Mouse (Mus musculus) embryonic facial prominence, embryonic 12.5 days (tissue): ENCODE results near the gene Stard7. TPM values are rescaled to one million over a fixed set of nuclear protein-coding genes. Genes with fewer than 3 reads are reported as not detected.
A peak's percentile ranks its signal among the peaks of the same experiment; 100 is the strongest.
"Not testable (repeated sequence)": the region's sequence is repeated elsewhere in the genome, so short reads cannot be mapped to it uniquely, and the experiment has no call there.

ENCODE experiments used
- ATAC-seq: fragments of 200-750 bp; cut with Nextera tagmentation; 2 replicates; pipeline ENCODE4 v1.8.0; 2017; ENCODE audit not compliant: insufficient number of reproducible peaks, insufficient read depth, low FRiP score, low TSS enrichment
- H3K27ac ChIP-seq: fragments of 300-500 bp; sonication (generic); 2 replicates; pipeline ENCODE4 v1.5.1; 2016; ENCODE audit warnings: mild to moderate bottlenecking
- H3K27me3 ChIP-seq: fragments of 300-500 bp; sonication (generic); 2 replicates; pipeline ENCODE4 v1.6.1; 2016; ENCODE audit warnings: mild to moderate bottlenecking, moderate library complexity
- H3K36me3 ChIP-seq: fragments of 300-500 bp; sonication (generic); 2 replicates; pipeline ENCODE4 v1.6.1; 2016; ENCODE audit warnings: mild to moderate bottlenecking
- H3K4me1 ChIP-seq: fragments of 300-500 bp; sonication (generic); 2 replicates; pipeline ENCODE4 v1.6.1; 2016
- H3K4me2 ChIP-seq: fragments of 300-500 bp; sonication (generic); replicated peaks from 2 replicates; pipeline ENCODE4 v1.6.1; 2016; ENCODE audit warnings: mild to moderate bottlenecking, moderate library complexity
- H3K4me3 ChIP-seq: fragments of 300-500 bp; sonication (generic); 2 replicates; pipeline ENCODE4 v1.5.1; 2016; ENCODE audit warnings: mild to moderate bottlenecking
- H3K9ac ChIP-seq: fragments of 300-500 bp; sonication (generic); 2 replicates; pipeline ENCODE4 v1.6.1; 2016; ENCODE audit warnings: mild to moderate bottlenecking, moderate library complexity
- H3K9me3 ChIP-seq: fragments of 300-500 bp; sonication (generic); 2 replicates; pipeline ENCODE4 v1.6.1; 2016; ENCODE audit warnings: mild to moderate bottlenecking, moderate library complexity
- WGBS: fragments of 180-500 bp; shearing (Covaris S2); methylation state at CpG from one replicate; pipeline ENCODE4 v1.1.7; 2016; 5-methylcytosine and 5-hydroxymethylcytosine counted together
- polyA plus RNA-seq: library from polyadenylated mRNA; unstranded; fragments of >200 nt; fragmentation: Nextera tagmentation; extraction: Ambion mirVana; gene quantifications from 2 replicates; pipeline ENCODE4 v1.2.1, GENCODE M21; 2016

Gene Stard7
- polyA plus RNA-seq, 1 experiment from 2014 or later: 87.3 TPM

DNA sequence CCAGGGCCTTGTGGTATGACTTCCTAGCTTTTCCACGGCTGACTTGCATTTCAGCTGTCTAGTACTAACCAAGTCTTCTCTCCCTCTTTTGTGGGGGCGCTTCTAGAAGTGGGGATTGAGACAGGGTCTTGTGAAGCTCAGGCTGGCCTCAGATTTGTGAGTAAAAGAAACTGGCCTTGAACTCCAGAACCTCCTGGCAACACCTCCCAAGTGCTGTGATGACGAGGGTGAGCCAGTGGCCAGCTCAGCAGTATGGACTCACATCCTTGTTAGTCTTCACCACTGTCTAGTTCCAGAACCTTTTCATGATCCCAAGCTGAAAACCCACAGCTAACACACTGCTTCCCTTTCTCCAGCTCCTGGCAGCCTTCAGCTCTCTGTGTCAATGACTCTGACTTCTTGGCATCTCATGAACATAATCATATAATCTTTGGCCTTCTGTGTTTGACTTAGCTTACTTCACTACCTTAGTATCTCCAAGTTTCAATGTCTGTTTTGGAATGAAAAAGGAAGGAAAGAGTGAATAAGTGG is 15.3 kb upstream of the Stard7 start:
- Histone ChIP-seq H3K4me1 (no peaks in the 10 kb centered on the region), H3K27ac (no peak overlapping the region), H3K27me3 (no peaks in the 10 kb centered on the region), H3K9ac (no peak overlapping the region), H3K4me3 (no peak overlapping the region), H3K9me3 (no peaks in the 10 kb centered on the region), H3K4me2 (no peak overlapping the region), H3K36me3 (peaks cover 44% of the 10 kb centered on the region)
- WGBS: 78% methylated on average over 3 of the region's 3 CpGs
- no peak for ATAC-seq

DNA sequence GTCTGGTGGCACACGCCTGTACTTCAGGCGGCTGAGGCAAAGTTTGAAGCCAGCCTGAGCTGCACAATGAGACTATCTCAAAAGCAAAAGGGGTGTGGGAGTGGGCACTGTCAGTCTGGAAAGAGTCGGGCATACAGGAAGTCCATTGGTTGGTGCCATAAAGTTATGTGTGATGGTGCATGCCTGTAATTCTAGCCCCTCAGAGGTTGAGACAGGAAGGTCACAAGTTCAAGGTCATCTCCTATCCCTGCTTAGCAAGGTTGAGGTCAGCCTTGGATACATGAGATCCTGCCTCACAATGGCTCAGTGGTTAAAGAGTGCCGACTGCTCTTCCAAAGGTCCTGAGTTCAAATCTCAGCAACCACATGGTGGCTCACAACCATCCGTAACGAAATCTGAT is 14.7 kb upstream of the Stard7 start:
- Histone ChIP-seq H3K4me1 (no peaks in the 10 kb centered on the region), H3K27me3 (no peaks in the 10 kb centered on the region), H3K4me2 (no peak overlapping the region), H3K27ac (no peak overlapping the region), H3K9ac (no peak overlapping the region), H3K4me3 (no peak overlapping the region), H3K9me3 (no peaks in the 10 kb centered on the region), H3K36me3 (peaks cover 42% of the 10 kb centered on the region)
- WGBS: 79% methylated on average over 6 of the region's 6 CpGs
- ATAC-seq: no peak

DNA sequence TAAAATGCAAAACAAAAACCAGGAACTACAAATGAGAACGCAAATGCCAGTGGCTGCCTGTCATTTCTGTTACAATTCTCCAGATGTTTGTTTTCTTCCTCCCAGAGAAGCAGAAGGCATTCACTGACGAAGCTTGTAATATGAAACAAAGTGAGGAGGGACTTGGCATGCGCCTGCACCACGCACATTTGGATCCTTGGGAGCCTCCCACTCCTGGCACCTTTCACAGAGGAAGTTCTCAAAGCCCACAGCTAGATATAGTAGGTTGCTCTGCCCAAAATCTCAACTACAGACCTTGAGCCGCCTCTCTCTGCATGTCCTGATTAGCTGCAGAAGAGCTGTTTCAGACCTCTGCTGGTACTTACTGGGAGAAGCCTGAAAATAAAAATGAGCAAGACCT is 10.7 kb upstream of the Stard7 start:
- 80% methylated on average over 5 of the region's 5 CpGs for WGBS
- Histone ChIP-seq H3K9ac (no peak overlapping the region), H3K4me1 (no peaks in the 10 kb centered on the region), H3K27ac (no peak overlapping the region), H3K4me3 (no peak overlapping the region), H3K36me3 (peaks cover 38% of the 10 kb centered on the region), H3K9me3 (no peaks in the 10 kb centered on the region), H3K27me3 (no peaks in the 10 kb centered on the region), H3K4me2 (no peak overlapping the region)
- no peak for ATAC-seq

DNA sequence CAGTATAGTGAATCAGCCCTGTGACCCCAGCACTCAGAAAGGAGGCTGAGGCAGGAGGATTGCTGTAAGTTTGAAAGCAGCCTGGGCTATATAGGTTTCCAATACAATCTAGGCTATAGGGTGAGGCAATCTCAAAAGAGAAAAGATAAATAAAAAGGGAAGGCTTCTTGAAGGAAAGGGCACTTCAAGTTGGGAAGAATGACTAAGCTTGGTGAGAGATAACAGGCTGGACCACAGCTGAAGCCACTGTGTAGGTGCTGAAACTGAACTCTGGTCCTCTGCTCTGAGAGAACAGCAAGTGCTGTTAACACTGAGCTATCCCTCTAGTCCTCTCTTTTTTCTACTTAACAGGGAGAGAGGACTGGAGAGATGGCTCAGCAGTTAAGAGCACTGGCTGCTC is 7.5 kb upstream of the Stard7 start:
- Histone ChIP-seq H3K4me3 (no peak overlapping the region), H3K27me3 (no peaks in the 10 kb centered on the region)

DNA sequence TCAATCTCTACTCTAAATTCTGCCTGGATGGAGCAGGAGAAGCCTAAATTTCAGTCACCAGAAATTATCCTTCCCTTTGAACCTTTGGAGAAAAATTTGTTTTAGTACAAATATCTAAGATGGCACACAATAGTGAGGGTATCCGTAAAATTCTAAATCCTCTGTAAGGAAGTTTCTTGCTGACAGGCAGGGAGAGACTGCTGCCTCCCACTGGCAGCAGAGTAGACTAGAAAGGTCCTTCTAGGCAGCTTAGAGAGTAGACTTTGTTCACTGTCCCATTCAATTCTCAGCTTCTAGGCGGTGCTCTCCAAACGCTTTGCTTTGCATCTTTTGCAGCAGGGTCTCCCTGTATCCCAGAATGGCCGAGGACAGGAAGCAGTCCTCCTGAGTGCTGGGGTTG is 2.2 kb upstream of the Stard7 start:
- Histone ChIP-seq H3K4me3 (no peak overlapping the region), H3K4me2 (no peak overlapping the region), H3K9me3 (no peaks in the 10 kb centered on the region), H3K36me3 (no peaks in the 10 kb centered on the region), H3K27me3 (no peaks in the 10 kb centered on the region), H3K4me1 (peaks cover 6% of the 10 kb centered on the region; the same call in 1 of the 2 replicates), H3K9ac (no peak overlapping the region), H3K27ac (no peak overlapping the region)
- 33% methylated on average over 4 of the region's 4 CpGs for WGBS
- no peak for ATAC-seq

More for the DNA sequence above, 7.5 kb upstream of the Stard7 start:
- Histone ChIP-seq H3K9me3 (no peaks in the 10 kb centered on the region), H3K36me3 (peaks cover 22% of the 10 kb centered on the region), H3K4me2 (no peak overlapping the region), H3K4me1 (no peaks in the 10 kb centered on the region), H3K27ac (no peak overlapping the region), H3K9ac (no peak overlapping the region)
- ATAC-seq: no peak

DNA sequence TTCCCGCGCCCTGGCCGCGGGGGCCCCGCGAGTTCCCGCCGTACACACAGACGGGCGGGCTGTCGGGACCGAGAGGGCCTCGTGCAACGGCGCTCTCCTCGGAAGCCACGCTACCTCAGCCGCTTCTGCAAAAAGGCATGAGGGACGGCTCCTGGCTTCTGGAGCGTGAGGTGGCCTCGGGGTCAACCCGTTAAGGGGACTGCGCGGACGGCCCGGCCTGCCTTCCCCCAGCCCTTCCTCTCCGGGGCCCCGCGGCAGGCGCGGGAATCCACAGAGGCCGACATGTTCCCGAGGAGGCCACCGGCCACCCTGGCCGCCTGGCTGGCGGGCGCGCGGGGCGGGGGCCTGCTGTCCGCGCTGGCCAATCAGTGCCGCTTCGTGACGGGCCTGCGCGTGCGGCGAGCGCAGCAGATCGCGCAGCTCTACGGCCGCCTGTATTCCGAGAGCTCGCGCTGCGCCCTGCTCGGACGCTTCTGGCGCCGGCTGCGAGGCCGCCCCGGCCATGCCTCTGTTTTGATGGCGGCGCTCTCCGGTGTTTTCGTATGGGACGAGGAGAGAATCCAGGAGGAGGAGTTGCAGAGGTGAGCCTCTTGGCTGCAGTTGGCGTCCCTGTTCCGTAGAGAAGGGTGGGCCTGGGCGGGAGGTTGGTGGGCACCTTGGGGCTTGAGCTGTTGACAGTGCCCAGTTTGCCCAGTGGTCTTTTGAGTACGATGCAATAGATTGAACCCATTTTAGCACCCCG is 453 bp downstream of the Stard7 start:
- Histone ChIP-seq H3K4me2 (peak overlapping the region; percentile 80), H3K9me3 (no peaks in the 10 kb centered on the region), H3K27ac (peak overlapping the region; percentile 93), H3K36me3 (no peaks in the 10 kb centered on the region), H3K9ac (peak overlapping the region; percentile 86), H3K27me3 (no peaks in the 10 kb centered on the region), H3K4me3 (peak overlapping the region; percentile 91), H3K4me1 (peaks cover 14% of the 10 kb centered on the region; the same call in 1 of the 2 replicates)
- peak; percentile 93 for ATAC-seq
- WGBS: under 1% methylated on average over 74 of the region's 75 CpGs

DNA sequence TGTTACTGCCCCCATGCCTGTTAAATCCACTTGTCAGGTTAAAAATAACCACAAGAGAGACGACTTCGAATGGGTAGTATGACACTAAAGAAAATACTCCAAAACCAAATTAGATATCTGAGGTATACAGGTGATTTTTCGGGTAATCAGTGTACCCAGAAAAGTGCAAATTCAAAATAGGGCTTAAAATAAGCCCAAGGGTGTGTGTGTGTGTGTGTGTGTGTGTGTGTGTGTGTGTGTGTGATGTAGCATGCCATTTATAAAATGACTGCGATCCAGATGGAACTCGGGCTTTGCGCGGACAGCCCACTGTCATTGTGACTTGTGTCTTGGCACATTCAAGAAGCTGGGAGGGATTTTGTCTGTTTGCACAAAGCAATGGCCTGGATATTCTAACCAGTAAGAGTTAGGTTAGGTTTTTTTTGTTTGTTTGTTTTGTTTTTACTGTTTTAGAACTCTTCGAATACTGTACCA is 1.1 kb downstream of the Stard7 start:
- 16% methylated on average over 8 of the region's 8 CpGs for WGBS
- no peaks in the 10 kb centered on the region for H3K27me3 ChIP-seq
- H3K9ac ChIP-seq: peak overlapping the region; percentile 86
- peak overlapping the region; percentile 80 for H3K4me2 ChIP-seq
- peaks cover 16% of the 10 kb centered on the region; the same call in 1 of the 2 replicates for H3K4me1 ChIP-seq
- peak overlapping the region; percentile 93 for H3K27ac ChIP-seq
- H3K4me3 ChIP-seq: peak overlapping the region; percentile 91
- no peaks in the 10 kb centered on the region for H3K36me3 ChIP-seq
- no peaks in the 10 kb centered on the region for H3K9me3 ChIP-seq
- no peak for ATAC-seq

DNA sequence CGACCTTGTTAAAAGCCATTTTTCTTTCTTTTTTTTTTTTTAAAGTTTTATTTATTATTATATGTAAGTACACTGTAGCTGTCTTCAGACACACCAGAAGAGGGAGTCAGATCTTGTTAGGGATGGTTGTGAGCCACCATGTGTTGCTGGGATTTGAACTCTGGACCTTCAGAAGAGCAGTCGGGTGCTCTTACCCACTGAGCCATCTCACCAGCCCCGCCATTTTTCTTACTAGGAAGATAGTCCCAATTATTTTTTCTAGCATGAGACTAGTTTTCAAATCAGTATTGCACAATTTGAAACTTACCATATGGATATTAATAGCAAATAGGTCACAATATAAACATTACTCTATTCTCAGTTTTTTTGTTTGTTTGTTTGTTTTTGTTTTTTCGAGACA is 2.0 kb downstream of the Stard7 start:
- H3K4me1 ChIP-seq: peaks cover 16% of the 10 kb centered on the region; the same call in 1 of the 2 replicates
- not testable (repeated sequence) for H3K4me2 ChIP-seq, H3K36me3 ChIP-seq, H3K4me3 ChIP-seq, H3K9ac ChIP-seq, H3K9me3 ChIP-seq, H3K27ac ChIP-seq, H3K27me3 ChIP-seq, ATAC-seq
- 90% methylated on average over 4 of the region's 4 CpGs for WGBS

DNA sequence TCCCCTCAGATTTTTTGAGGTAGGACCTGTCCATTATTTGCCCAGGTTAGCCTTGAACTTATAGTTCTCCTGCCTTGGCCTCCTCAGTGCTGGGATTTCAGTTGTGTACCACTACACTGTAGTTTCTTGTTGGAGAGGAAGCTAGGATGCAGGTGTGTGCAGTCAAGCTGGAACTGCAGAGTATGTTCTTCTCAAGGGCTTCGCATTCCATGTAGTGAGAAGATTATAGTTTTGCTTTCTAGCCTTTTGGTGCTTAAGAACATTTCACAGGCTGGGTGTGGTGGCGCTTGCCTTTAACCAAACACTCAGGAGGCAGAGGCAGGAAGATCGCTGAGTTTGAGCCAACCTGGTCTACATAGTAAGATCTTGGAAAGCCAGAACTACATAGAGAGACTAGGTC is 2.8 kb downstream of the Stard7 start:
- WGBS: 98% methylated on average over 3 of the region's 3 CpGs
- no peaks in the 10 kb centered on the region for H3K27me3 ChIP-seq
- no peak overlapping the region for H3K4me2 ChIP-seq
- no peak overlapping the region for H3K9ac ChIP-seq
- H3K4me1 ChIP-seq: peaks cover 16% of the 10 kb centered on the region; the same call in 1 of the 2 replicates
- no peak overlapping the region for H3K27ac ChIP-seq
- no peaks in the 10 kb centered on the region for H3K9me3 ChIP-seq
- no peak for ATAC-seq
- no peaks in the 10 kb centered on the region for H3K36me3 ChIP-seq
- no peak overlapping the region for H3K4me3 ChIP-seq

DNA sequence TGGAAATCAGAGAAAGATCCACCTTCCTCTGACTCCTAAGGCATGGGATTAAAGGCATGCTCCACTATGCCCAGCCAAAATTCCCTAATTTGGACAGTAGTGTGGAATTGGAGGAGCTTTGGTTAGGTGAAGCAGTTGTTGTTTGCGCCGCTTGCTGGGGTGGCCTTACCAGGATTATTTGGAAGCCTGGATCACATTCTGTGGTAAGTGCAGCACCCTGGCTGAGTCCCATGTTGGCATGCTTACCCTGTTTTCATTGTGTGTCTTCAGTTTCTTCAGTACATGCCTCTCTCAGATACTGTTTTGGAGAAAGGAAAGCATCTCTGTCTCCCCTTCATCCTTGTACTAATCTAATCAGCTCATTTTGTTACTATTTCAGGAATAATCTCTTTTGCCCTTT is 4.6 kb downstream of the Stard7 start:
- no peak overlapping the region for H3K27ac ChIP-seq
- 94% methylated on average over 2 of the region's 2 CpGs for WGBS
- peaks cover 16% of the 10 kb centered on the region; the same call in 1 of the 2 replicates for H3K4me1 ChIP-seq
- no peak overlapping the region for H3K4me3 ChIP-seq
- no peak overlapping the region for H3K9ac ChIP-seq
- H3K4me2 ChIP-seq: no peak overlapping the region
- no peaks in the 10 kb centered on the region for H3K9me3 ChIP-seq
- no peaks in the 10 kb centered on the region for H3K36me3 ChIP-seq
- no peak for ATAC-seq
- no peaks in the 10 kb centered on the region for H3K27me3 ChIP-seq

DNA sequence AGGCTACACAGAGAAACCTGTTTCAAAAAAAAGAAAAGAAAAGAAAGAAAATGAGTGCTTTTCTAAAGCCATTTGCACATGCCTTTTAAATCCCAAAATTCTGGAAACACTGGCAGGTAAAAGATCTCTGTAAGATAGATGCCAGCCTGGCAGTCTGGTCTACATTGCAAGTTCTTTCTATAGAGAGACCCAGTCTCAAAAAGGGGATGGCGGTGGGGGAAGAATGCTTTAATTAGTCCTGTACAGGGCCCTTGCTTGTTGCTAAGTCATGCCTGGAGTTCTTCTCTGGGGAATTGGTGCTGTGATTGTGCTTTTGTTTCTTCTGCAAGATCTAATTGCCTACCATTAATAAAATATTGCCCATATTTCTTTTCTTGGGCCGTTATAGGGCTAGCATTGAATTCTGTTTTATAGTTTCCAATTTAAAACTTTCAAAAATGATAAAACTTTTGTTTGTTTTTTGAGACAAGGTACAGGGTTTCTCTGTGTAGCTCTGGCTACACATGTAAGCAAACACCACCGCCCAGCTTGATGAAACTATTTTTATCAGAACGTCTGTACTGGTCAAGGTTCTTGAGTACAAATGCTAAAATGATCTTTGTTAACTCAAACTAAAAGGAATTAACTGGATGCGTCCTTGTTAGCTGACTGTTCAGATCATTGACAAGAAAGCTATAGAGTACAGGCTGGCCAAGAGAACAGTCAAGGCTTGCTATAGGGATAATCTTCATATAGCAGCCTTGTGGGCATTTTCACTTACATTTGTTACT is 5.7 kb downstream of the Stard7 start:
- no peak overlapping the region for H3K27ac ChIP-seq
- H3K27me3 ChIP-seq: no peaks in the 10 kb centered on the region
- no peak for ATAC-seq
- H3K9me3 ChIP-seq: no peaks in the 10 kb centered on the region
- no peak overlapping the region for H3K4me2 ChIP-seq
- no peak overlapping the region for H3K4me3 ChIP-seq
- no peaks in the 10 kb centered on the region for H3K36me3 ChIP-seq
- 87% methylated on average over 5 of the region's 5 CpGs for WGBS
- H3K9ac ChIP-seq: no peak overlapping the region
- H3K4me1 ChIP-seq: peaks cover 16% of the 10 kb centered on the region; the same call in 1 of the 2 replicates

DNA sequence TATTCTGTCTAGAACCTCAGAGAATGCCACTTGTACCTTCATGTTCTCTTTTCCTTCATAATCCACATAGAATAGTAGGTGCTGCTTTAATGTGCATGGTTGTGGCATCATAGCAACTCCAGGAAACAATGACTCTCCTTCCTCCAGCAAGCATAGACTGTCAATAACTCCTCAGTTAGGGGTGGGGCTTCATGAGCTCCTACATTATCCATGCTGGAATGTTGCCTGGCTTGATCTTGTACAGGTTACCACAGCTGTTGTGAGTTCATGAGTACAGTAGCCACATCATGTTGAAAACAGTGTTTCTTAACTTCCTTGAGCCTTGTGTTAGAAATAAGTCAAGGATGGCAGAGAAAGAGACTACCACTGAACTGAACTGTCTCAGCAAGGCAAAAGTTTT is 8.1 kb downstream of the Stard7 start:
- Histone ChIP-seq H3K36me3 (no peaks in the 10 kb centered on the region), H3K27me3 (no peaks in the 10 kb centered on the region), H3K27ac (no peak overlapping the region), H3K4me3 (no peak overlapping the region), H3K9me3 (no peaks in the 10 kb centered on the region), H3K4me2 (no peak overlapping the region), H3K9ac (no peak overlapping the region), H3K4me1 (peaks cover 9% of the 10 kb centered on the region; the same call in 1 of the 2 replicates)
- ATAC-seq: no peak
